Mouse (Mus musculus): ENCODE measurements around the gene Tmem132b.

Tmem132b gene

DNA sequence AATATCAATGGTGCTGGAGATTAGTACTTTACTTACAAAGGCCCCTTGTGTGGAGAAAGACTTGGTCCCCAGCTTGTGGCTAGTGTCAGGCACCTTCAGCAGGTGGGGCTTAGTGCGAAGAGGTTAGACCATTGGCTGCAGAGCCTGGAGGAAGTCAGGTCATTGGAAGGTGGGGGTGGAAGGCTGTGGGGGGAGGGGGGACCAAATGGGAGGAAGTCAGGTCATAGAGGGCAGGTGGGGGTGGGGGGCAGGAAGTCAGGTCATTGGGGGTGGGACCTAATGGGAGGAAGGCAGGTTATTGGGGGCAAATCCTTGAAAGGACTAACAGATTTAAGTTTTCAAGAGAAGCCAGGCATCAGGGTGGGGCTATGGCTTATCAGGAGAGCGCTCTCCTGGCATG lies 44.3 kb downstream of the Tmem132b start:
- no peak for DNase-seq (ENCODE audit: low read depth, low spot score)

DNA sequence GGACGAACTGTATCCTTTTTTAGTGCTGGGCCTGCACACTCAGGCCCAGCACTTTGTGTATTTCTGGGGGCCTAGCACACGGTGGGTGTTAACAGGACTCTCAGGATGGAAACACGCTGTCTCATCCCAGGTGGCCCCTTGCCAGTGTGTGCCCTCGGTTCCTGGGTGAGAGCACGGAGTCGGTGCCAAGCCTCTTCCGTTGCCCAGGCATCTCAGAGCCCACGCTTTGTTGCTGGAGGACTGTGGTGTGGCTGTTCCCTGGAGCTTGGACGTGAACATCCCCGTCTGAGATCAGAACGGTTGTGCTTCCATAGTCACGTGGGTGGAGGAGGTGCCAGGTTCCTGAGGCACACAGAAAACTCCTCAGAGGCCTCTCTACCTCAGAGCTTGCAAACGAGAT lies 47.1 kb downstream of the Tmem132b start:
- no peak for DNase-seq (ENCODE audit: low read depth, low spot score)

DNA sequence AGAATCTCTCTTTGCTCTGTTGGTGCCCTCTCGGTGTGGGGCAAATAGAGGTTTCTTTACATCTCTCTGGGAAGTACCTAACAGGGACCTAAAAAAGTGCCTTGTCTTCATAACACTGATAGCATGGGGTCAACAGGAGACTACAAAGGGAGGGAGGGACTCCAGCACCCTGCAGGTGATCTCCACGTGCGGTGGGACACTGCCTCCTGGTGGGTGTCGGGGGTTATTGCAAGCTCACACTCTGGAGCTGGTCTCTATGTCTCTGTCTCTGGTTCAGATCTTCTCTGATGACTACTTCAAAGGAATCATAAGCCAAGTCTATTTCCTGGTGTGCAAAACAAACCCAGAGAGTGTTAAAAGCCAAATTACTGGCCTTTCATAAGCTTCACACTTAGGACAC lies 47.6 kb downstream of the Tmem132b start:
- peak; percentile 43 for DNase-seq (ENCODE audit: low read depth, low spot score)

DNA sequence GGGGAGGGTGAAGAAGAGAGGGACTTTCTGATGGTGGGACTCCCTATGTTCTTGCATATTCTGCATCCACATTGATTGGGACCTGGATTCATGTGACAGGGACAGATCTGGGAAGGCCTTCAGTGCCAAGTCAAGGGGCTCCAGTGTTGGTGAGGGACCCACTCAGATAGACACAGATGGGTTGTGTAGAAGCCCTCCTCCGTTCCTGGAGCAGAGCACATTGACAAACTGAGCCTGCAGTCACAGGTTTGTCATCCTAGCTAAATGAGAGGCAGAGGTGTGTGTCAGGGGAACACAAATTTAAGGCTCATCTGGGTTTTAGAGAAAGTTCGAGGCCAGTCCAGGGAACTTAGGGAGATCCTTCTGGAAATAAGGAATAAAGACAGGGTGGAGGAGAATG lies 51.7 kb downstream of the Tmem132b start:
- no peak for DNase-seq (ENCODE audit: low read depth, low spot score)

DNA sequence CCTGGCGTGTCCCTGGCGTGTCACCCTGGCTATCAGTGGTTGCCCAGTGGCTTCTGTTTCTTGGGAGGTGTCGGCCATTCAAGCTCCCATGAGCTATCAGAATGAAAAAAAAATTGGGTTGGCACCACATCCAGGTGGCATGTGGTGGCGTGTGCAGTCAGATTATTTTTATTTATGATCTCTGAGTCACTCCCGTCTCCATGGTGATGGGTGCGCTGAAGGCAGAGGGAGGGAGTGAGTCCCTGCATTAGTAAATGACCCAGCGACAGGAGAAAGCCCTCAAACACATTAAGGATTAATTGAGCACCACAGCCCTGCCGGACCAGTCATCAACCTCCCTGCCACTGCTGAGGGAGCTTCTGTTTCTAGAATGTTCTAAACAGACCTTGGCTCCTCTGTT lies 52.3 kb downstream of the Tmem132b start:
- DNase-seq (ENCODE audit: low read depth, low spot score) = no peak

DNA sequence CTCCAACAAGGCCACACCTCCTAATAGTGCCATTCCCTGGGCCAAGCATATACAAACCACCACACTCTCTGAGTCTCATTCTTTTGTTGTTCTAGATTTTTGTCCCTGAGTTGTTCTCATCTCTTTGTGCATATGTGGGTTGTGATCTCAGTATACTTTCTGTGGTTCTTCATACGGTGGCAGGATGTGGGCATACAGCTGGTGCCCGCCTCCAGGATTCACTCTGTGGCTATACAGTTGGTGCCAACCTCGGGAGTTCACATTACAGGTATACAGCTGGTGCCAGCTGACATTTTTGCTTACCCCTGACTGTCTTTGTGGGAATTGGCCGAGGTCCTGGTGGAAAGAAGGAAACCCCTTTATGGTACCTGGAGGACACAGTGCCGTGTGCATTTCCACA lies 53.6 kb downstream of the Tmem132b start:
- DNase-seq (ENCODE audit: low read depth, low spot score) = no peak

DNA sequence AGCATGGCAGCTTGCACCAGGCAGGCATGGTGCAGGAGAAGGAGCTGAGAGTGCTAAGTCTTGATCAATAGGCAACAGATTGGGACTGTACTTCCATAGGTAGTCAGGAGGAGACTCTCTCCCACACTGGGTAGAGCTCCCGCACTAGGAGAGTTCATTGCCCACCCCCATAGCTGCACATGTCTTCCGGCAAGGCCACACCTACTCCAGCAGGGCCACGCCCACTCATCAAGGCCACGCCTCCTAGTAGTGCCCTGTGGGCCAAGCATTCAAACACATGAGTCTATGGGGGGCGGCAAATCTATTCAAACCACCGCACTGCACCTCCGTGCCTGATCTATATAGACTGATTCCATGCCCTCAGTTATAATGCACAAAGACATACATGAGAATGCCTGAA lies 56.6 kb downstream of the Tmem132b start:
- DNase-seq (ENCODE audit: low read depth, low spot score) = no peak

DNA sequence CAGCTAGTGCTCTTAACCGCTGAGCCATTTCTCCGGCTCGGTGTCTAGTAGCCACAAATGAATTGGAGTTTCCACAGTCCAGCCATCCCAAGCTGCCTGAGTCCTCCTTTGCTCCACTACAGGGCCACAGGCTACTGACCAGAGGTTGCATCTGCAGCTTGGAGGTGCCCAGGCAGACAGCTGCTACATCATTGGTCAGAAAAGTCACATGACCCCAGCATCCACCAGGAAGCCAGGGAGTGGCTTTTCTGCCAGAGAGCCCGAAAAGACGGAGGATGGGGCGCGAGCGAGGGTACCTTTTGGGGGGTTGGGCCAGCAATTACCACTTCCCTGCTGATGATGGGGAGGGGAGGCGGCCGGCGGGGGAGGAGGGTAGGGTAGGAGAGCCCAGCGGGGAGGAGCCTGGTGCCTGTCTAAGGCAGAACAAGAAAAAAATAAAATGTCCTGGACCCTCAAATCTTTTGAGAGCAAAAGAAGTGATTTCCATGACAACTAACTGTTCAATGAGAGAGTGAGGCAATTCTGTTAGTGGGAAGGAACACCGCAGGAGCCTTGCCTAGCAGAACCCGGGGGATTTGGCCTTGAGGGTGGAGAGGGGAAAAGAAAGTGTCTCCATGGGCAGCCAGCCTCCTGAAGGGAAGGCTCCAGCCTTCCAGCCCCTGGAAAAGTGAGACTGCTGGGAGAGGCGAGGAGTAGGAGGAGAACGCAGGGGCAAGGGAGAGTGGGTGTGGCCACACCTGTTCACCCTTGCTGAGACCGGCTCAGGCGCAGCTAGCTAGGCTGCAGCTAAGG lies 57.5 kb downstream of the Tmem132b start:
- peak; percentile 32 for DNase-seq (ENCODE audit: low read depth, low spot score)

DNA sequence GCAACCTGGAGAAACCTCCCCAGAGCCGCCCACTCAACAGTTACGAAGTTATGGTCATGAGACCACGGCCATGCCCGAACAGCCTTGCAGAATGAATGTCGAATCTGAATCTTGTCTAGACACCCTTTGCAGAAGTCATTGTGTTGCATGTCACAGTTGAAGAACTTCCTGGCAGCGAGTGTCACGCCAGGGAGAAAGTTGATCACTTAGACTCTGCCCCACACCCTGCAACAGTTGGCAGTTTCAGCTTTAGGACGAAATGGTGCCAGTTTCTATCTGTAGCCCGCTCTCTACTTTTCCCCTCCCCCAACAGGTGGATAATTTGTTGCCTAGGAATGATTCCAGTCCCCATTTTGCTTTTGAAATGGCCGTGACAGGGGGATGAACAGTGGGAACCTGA lies 66.5 kb downstream of the Tmem132b start:
- DNase-seq (ENCODE audit: low read depth, low spot score) = no peak

DNA sequence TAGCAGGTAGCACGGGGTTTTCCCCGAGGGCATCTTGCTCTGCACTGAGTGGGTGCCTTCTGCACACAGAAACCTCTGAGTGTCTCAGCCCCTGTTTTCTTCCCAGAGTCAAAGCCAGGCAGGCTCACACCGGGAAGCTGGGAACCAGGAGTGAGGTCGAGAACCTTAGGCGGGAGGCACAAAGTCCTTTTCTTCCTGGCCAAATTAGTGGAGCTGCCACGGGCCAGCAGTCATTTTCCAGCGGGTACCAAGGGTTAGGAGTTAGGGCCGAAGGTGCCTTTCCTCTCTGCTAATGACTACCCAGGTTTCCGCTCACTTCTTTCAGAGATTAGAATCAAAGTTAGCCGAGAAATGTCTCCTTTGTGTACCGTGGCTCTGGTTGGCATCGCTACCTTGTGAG lies 75.6 kb downstream of the Tmem132b start:
- no peak for DNase-seq (ENCODE audit: low read depth, low spot score)

DNA sequence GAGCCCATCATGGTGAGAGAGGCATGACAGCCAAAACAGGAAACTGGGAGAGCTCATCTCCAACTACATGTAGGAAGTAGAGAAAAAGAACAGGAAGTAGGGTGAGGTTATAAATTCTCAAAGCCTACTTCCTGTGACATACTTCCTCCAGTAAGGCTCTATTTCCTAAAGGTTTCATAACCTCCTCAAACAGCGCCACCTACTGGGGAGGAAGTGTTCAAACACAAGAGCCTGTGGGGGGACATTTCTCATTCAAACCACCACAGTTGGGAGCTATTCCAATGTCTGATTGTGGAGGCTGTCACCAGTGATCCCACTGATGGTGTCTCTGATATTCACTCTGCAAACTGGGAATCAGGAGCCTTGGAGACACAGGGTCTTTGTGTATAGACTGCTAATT lies 78.4 kb downstream of the Tmem132b start:
- no peak for DNase-seq (ENCODE audit: low read depth, low spot score)

DNA sequence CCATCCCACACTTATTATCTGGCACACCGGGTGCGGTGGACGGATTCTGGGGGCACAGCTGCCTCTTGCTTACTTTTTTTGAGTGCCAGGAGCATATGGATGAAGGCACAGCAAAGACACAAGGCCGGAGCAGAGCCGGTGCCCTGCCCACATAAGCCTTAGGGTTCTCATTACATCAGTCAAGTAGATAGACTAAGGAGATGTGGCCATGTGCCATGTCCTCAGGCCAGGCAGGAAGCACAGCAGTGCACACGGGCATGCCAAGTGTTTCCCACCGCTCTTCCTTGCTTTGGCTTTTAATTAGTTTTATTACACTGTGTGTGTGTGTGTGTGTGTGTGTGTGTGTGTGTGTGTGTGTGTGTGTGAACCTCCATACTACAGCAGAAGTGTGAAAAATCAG lies 80.9 kb downstream of the Tmem132b start:
- DNase-seq (ENCODE audit: low read depth, low spot score) = no peak

DNA sequence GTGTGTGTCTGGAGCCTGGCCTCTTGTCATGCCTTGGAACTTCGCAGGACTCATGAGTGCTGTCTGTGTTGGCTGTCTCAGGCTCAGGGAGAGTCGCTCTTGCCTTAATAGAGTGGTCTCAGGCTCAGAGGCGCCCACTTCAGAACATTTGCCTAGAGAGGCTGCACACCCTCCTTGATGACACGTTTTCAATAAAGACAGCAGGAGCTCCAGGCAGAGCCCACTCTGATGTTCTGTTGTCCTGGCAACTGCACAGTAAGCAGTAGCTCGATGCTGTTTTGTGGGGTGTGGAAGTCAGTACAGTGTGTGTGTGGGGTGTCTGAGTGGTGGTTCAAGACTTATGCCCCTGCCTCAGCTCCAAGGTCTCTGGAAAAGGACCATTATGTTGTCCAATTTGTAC lies 81.6 kb downstream of the Tmem132b start:
- DNase-seq (ENCODE audit: low read depth, low spot score) = no peak

DNA sequence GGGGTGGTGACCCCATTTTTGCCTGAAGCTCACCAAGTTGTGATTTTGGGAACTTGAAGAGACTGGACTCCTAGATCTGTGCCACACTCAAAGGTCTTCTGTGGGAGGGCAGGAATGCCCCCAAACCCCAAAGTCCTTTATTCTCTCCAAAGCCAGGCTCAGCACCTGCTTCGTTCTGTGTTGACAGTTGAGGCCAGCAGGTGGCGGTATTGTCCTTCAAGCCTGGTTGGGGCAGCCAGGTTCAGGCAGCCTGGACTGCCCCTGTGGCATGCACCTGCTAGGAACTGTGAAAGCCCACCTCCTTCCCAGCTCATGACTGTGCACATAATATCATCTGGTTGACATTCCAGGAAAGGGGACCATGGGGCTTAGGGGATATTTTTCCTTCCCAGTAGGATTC lies 82.8 kb downstream of the Tmem132b start:
- DNase-seq (ENCODE audit: low read depth, low spot score) = peak; percentile 3

DNA sequence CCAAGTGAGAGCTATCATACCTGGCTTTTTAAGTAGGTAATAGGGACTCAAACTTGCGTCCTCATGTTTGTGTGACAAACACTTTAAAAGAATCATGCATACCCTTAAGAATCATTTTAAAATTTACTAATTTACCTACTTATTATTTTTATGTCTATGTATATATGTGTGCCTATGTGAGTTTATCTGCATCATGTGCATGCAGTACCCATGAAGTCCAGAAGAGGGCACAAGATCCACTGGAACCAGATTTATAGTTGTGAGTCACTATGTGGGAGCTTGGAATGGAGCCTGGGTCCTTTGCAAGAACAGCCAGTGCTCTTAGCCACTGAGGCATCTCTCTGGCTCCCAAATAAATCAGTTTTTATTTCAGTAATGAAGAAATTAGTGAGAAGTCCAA lies 85.5 kb downstream of the Tmem132b start:
- no peak for DNase-seq (ENCODE audit: low read depth, low spot score)

DNA sequence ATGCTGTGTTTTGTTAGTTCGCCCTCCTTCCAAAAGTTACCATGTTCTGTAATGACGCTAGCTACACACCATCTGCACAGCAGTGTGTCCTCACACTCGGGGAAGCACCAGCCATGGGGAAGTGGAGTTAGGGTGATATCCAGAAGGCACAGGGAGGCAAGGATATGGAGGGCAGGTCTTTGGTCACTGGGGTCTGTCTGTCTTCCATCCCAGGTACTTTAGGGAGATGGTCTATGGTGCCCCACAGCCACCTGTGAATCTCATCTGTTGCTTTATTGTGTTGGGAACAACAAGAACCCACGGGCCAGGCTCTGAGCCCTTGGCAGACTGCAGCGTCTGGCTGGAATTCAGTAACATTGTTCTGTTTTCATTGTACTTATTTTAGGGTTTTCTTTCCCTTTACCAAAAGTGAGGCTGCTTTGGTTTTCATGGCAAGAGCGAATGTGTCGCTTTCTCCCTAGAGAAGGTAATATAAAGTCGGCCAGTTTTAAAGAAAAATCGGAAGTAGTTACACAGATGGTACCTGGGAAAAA lies 96.3 kb downstream of the Tmem132b start:
- DNase-seq (ENCODE audit: low read depth, low spot score) = no peak

DNA sequence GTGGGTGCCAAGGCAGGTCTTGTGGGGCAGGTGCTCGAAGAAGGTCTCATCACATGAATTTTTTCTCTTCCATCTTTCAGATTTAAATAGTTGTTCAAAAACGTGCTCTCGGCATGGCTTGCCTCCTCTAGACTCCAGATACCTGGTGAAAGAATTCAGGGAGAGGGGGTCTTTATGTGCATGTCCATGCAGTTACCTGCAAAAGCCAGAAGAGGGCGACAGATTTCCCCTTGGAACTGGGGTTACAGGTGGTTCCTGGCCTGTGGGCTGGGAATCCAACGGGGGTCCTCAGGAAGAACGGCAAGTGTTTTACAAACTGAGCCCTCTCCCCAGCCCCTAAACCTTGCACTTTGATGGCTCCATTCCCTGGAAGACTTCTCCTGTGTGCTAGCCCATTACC lies 103.1 kb downstream of the Tmem132b start:
- no peak for DNase-seq (ENCODE audit: low read depth, low spot score)

DNA sequence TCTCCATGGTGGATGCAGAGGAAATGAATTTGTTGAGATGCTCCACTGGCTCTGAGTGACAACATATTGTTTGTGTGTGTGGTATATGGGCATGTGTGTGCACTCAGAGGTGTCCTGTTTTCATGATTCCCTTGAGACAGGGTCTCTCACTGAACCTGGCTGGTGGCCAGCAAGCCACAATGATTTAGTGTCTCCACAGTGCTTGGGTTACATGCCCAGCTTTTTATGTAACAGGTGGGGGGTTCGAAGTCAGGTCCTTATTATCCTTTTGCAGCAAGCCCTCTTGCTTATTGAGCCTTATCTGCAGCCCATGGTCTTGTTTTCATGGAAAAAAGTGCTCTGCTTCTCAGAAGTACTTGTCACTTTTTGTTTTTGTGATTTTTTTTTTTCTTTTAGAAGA lies 109.4 kb downstream of the Tmem132b start:
- no peak for DNase-seq (ENCODE audit: low read depth, low spot score)

DNA sequence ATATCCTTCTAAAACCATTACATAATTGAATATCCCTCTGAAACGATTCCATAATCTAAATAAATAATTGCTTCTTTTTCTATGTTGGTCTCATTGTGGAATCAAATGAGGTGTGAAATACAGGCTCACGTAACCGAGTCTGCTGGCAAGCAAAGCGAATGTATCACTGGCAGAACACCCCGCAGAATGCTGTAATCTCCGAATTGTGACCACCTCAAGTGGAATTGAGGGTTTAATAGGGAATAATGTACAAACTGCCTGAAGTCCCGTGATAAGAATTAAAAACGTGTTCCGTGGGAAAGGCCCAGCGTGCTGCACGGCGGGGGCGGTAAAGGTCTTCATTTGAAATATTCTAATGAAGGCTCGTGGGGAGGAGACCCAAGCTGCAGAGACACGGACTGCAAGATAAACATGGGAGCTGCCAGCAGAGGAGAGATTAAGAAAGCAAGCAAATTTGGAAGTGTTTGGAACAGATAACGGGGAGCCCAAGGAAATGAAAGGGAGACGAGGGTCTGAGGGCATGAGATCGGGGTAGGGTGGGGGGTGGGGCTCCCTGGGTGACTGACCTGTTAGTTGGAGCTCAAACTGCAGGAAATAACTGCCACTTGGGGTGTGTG lies 110.1 kb downstream of the Tmem132b start:
- DNase-seq (ENCODE audit: low read depth, low spot score) = no peak

DNA sequence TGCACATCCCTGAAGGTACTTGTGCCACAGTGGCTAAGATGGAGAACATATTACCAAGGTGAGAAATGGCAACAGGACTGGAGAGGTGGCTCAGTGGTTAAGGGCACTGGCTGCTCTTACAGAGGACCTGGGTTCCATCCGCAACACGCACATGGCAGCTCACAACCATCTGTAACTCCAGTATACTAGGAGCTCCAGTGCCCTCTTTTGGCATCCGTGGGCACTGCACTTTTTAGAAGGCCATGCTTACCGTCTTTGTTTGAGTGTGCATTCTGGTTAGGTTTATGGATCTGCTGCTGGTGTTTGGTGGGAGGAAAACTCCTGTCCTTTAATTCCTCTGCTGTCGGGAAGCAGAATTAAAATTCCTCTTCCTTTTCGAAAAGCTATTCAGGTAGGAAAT lies 116.7 kb downstream of the Tmem132b start:
- no peak for DNase-seq (ENCODE audit: low read depth, low spot score)

DNA sequence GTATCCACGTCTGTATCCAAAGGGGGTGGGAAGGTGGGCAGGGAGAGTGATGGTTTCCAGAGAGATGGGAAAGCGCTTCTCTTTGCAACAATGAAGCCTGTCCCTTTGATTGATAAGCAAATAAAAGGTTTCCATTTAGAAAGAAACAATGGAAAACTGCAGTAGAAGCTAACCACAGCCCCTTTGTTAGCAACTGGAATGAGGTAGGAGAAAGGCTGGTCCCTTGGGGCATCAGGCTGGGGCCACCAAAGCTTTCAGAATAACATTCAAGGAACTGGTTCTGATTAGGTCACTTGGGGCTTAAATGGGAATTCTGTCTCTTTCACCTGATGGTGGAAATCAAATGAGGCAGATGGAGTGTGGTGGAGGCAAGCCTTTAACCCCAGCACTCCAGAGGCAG lies 118.4 kb downstream of the Tmem132b start:
- DNase-seq (ENCODE audit: low read depth, low spot score) = no peak

DNA sequence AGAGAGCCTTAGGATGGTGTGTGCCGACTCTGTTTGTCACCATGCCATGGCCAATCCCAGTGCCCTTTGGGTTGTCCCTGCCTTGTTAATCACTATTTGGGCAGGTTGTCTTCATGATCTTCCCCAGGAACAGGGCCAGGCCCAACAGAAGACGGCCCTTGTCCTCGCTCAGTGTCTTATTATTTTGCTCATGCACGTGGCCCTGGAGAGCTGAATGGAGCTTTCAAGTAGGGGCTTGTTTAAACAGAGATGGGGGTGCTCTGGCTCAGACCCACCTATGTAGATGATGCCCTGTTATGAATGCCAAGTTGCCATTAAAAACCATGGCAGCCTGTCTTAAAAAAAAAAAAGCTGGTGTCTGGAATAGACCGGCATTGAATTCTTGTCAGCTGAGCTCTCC lies 126.5 kb downstream of the Tmem132b start:
- no peak for DNase-seq (ENCODE audit: low read depth, low spot score)

All from A20 (cell line).